Comparison of ENCODE assay signal across 11 mouse cellular contexts in genomic region chr16:94250136-94250535, GRCm38 (mm10).
DNase-seq lines count a peak whose midpoint lies in the region; ATAC-seq and TF ChIP-seq lines count a peak whose summit lies in the region.
"Had no signal": no experiment of that assay in that cellular context is flagged by ENCODE, and none has a peak within 500 bp of the region (broad histone marks: within the 10 kb centered on the region; RNA-seq: fewer than 3 reads in every experiment).

No protein-coding gene starts in this region.

- peak overlapping the region; percentile 27 for H3K4me2 ChIP-seq in limb, embryonic 14.5 days (replicated peaks; ENCODE audit: low read depth, low read length, severe bottlenecking)
- H3K4me2 ChIP-seq in forebrain, postnatal 0 days (ENCODE audit: low read depth): no peak overlapping the region
- H3K4me2 ChIP-seq: midbrain, embryonic 15.5 days had no signal

- WGBS in limb, embryonic 14.5 days: 22% methylated on average over 12 of the region's 12 CpGs
- WGBS in forebrain, postnatal 0 days: 67% methylated on average over 12 of the region's 12 CpGs

- no peaks in the 10 kb centered on the region for H3K36me3 ChIP-seq in limb, embryonic 14.5 days (ENCODE audit: control insufficient read depth, insufficient read depth, low read length)
- H3K36me3 ChIP-seq in forebrain, postnatal 0 days (ENCODE audit: insufficient read depth): no peaks in the 10 kb centered on the region
- H3K36me3 ChIP-seq: midbrain, embryonic 15.5 days had no signal

- H3K9ac ChIP-seq in limb, embryonic 14.5 days (ENCODE audit: low read depth, low read length, severe bottlenecking): no peak overlapping the region
- H3K9ac ChIP-seq in forebrain, postnatal 0 days: no peak overlapping the region
- H3K9ac ChIP-seq: midbrain, embryonic 15.5 days had no signal

- peaks cover 40% of the 10 kb centered on the region for H3K4me1 ChIP-seq in limb, embryonic 14.5 days (ENCODE audit: control insufficient read depth, insufficient read depth, low read length)
- 0 out of 2 replicates have a peak, but pooled peaks cover 4% of the 10 kb centered on the region for H3K4me1 ChIP-seq in forebrain, postnatal 0 days (ENCODE audit: insufficient read depth)

- H3K4me3 ChIP-seq in limb, embryonic 14.5 days (replicated peaks; ENCODE audit: low read length): 0 out of 2 replicates have a peak overlapping the region, but pooled peaks have one; percentile 8
- no peak overlapping the region for H3K4me3 ChIP-seq in forebrain, postnatal 0 days (ENCODE audit: low read depth, low read length)
- H3K4me3 ChIP-seq: midbrain, embryonic 15.5 days had no signal

- H3K9me3 ChIP-seq in limb, embryonic 14.5 days (ENCODE audit: control insufficient read depth, low read length): no peaks in the 10 kb centered on the region
- H3K9me3 ChIP-seq in forebrain, postnatal 0 days (ENCODE audit: low read length): no peaks in the 10 kb centered on the region
- H3K9me3 ChIP-seq: midbrain, embryonic 15.5 days had no signal

- TF ChIP-seq POLR2A in limb, embryonic 14.5 days (IDR thresholded peaks at IDR 0.05; ENCODE audit: borderline replicate concordance, extremely low read depth, insufficient read depth, insufficient read length): no peak

- intact Hi-C loops in heart, postnatal 14 days (cut with DNase I): loop anchor here (10.0 kb wide), 1 partner anchor 145 kb away; no protein-coding TSS in a partner anchor

- H3K27me3 ChIP-seq in limb, embryonic 14.5 days (ENCODE audit: control insufficient read depth, insufficient read depth, low read length): peaks cover 7% of the 10 kb centered on the region
- H3K27me3 ChIP-seq in forebrain, postnatal 0 days (ENCODE audit: insufficient read depth, low read length): no peaks in the 10 kb centered on the region

- H3K27ac ChIP-seq in limb, embryonic 14.5 days (replicated peaks; ENCODE audit: low read depth, low read length): no peak overlapping the region
- H3K27ac ChIP-seq in forebrain, postnatal 0 days (ENCODE audit: low read depth, low read length): no peak overlapping the region
- H3K27ac ChIP-seq: midbrain, embryonic 15.5 days had no signal

- no peak for TF ChIP-seq CTCF in forebrain, postnatal 0 days (IDR thresholded peaks at IDR 0.05; ENCODE audit: low read depth)

- no peak; the same call in 1 of the 2 replicates for ATAC-seq in limb, embryonic 14.5 days (ENCODE audit: low FRiP score, low read depth)
- ATAC-seq in forebrain, postnatal 0 days: no peak
- ATAC-seq: midbrain, embryonic 15.5 days had no signal

- peak; percentile 91 for DNase-seq in heart, adult 11 months
- no peak for DNase-seq in heart, postnatal 14 days
- peak; percentile 21 for DNase-seq in ovary, postnatal 36 days (ENCODE audit: low spot score)
- no peak for DNase-seq in ovary, postnatal 10 days (ENCODE audit: low spot score)
- DNase-seq in limb, embryonic 14.5 days (ENCODE audit: low spot score): no peak
- DNase-seq in yolk sac, embryonic 10.5 days (ENCODE audit: low spot score): peak; percentile 13
- no peak for DNase-seq in spleen, postnatal 10 days (ENCODE audit: low spot score in 2 of 2)
- no peak for DNase-seq in forebrain, postnatal 0 days
- DNase-seq: kidney, adult 9 months; liver had no signal

Comparison
In these comparisons a context has a peak if more than half of its experiments do, and no peak if none do; other contexts are left out.
1. DNase-seq: peak in heart, adult 11 months (single experiment), ovary, postnatal 36 days (single experiment) and yolk sac, embryonic 10.5 days (single experiment); none in heart, postnatal 14 days (0 of 2), ovary, postnatal 10 days (single experiment), limb, embryonic 14.5 days (single experiment), spleen, postnatal 10 days (0 of 2) and forebrain, postnatal 0 days (single experiment).